Mouse (Mus musculus) liver, embryonic 14.5 days (tissue): Measurements from ENCODE around the gene Ssrp1.

Experiments
- CTCF ChIP-seq: IDR thresholded peaks from 2 replicates; pipeline ENCODE4 v1.5.1; 2016; ENCODE audit warnings: antibody characterized with exemption, low read depth, control low read depth
- EP300 ChIP-seq: IDR thresholded peaks from 2 replicates; pipeline ENCODE4 v1.6.1; 2016; ENCODE audit warnings: antibody characterized with exemption, low read depth

GRCm38 (mm10) chr2:85047081-85047480, 10.0 kb downstream of the Ssrp1 start:
- TF ChIP-seq EP300 (no peak), CTCF (no peak)
